Mouse (Mus musculus): ENCODE results near the gene Vezf1.

DNA sequence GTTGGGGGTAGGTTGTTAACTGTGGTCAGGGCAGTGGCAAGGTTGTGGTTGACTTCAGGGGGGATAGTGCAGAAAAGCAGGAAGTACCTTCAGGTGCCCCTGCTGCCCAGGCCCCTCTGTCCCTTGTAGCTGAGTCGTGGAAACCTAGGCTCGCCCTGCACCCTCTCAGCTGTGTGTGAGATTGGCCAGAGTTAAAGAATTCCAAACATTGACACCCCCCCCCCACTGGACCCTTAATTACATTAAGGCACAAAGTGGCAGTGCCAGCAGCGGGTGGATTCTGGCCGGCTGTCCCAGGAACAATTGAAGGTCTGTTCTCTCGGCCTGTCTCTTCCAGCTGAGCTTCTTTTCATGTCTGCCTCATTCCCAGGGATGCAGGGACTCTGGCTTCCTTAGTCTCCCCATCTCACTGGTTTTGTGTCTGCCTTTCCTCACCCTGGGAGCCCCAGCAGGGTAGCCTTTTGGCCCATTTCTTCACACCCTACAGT lies 58.3 kb downstream of the Vezf1 start:
- no peak for TF ChIP-seq POLR2AphosphoS5 (IDR thresholded peaks at IDR 0.05; ENCODE audit: insufficient replicate concordance, low read depth, low read length)
- TF ChIP-seq CTCF (IDR thresholded peaks at IDR 0.05; ENCODE audit: low read depth, low read length) = no peak
- no peak for TF ChIP-seq GATA1 (IDR thresholded peaks at IDR 0.05; ENCODE audit: borderline replicate concordance, low read length)
